Mouse (Mus musculus): ENCODE data around the gene Aoc1. TPM values are rescaled to one million over a fixed set of nuclear protein-coding genes. Genes with fewer than 3 reads are reported as not detected.

The Aoc1 gene
- polyA plus RNA-seq (2017; shearing (Covaris generic)), result not detected

DNA sequence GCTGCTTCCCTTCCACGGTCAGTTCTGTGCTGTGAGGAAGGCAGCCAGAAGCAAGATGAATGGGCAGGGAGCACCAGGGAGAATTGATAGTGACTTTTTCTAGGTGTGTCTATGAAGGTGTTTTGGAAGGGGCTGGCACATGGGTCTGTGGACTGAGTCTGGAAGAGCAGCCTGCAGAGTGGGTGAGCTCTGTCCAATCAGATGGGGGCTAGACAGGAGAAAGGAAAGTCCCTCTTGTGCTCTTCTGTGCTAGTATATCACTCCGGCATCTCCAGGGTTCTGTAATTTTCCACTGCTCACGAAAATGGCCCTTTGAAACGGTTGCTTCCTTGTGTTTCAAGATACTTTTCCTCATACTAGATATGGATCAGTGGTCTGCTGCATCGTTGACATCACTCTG lies at the start of gene Aoc1:
Aoc1 (plus strand) TSS at position 301 of the 400 bp plus-strand sequence.

GRCm38 (mm10) chr6:48840371-48840969 lies 32.2 kb upstream of the Aoc1 start, which contains the start of gene Tmem176a:
TSS of gene Tmem176a (plus strand) at chr6:48840919.

GRCm38 (mm10) chr6:48840973-48841625 lies 31.6 kb upstream of the Aoc1 start, which contains the start of gene Tmem176b:
TSS of gene Tmem176b (minus strand) at chr6:48841496.

GRCm38 (mm10) chr6:48929595-48929994 lies 56.9 kb downstream of the Aoc1 start, which contains the start of gene 1600015I10Rik:
TSS of gene 1600015I10Rik (plus strand) at chr6:48929895.

Other genes starting within 250 kb of the Aoc1 start
- gene AI854703, start 246.1 kb upstream of the Aoc1 start, polyA plus RNA-seq (2017; shearing (Covaris generic)), result 3.6 TPM
- gene Gimap8, start 225.7 kb upstream of the Aoc1 start, polyA plus RNA-seq (2017; shearing (Covaris generic)), result 210 TPM
- 321 TPM for gene Gimap9, start 196.8 kb upstream of the Aoc1 start, polyA plus RNA-seq (2017; shearing (Covaris generic))
- 1,867 TPM for gene Gimap4, start 188.3 kb upstream of the Aoc1 start, polyA plus RNA-seq (2017; shearing (Covaris generic))
- 1,010 TPM for gene Gimap6, start 164.7 kb upstream of the Aoc1 start, polyA plus RNA-seq (2017; shearing (Covaris generic))
- 32.1 TPM for gene Gm28053, start 154.3 kb upstream of the Aoc1 start, polyA plus RNA-seq (2017; shearing (Covaris generic))
- 594 TPM for gene Gimap7, start 154.3 kb upstream of the Aoc1 start, polyA plus RNA-seq (2017; shearing (Covaris generic))
- 290 TPM for gene Gimap1, start 133.8 kb upstream of the Aoc1 start, polyA plus RNA-seq (2017; shearing (Covaris generic))
- gene Gimap5, start 126.7 kb upstream of the Aoc1 start, polyA plus RNA-seq (2017; shearing (Covaris generic)), result 244 TPM
- gene Gimap3, start 102.0 kb upstream of the Aoc1 start, polyA plus RNA-seq (2017; shearing (Covaris generic)), result 2,373 TPM
- 6.7 TPM for gene Tmem176a, start 32.0 kb upstream of the Aoc1 start, polyA plus RNA-seq (2017; shearing (Covaris generic))
- gene Tmem176b, start 31.4 kb upstream of the Aoc1 start, polyA plus RNA-seq (2017; shearing (Covaris generic)), result 13.0 TPM
- not detected for gene 1600015I10Rik, start 57.0 kb downstream of the Aoc1 start, polyA plus RNA-seq (2017; shearing (Covaris generic))
- not detected for gene Doxl2, start 102.1 kb downstream of the Aoc1 start, polyA plus RNA-seq (2017; shearing (Covaris generic))
- not detected for gene Svs1, start 114.0 kb downstream of the Aoc1 start, polyA plus RNA-seq (2017; shearing (Covaris generic))
- gene Gpnmb, start 163.7 kb downstream of the Aoc1 start, polyA plus RNA-seq (2017; shearing (Covaris generic)), result 0.79 TPM
- gene Malsu1, start 200.9 kb downstream of the Aoc1 start, polyA plus RNA-seq (2017; shearing (Covaris generic)), result 23.8 TPM

All from activated CD4-positive, CD25-positive, alpha-beta regulatory T cell, adult 9 weeks (primary cell).